Mouse (Mus musculus) kidney, embryonic 14.5 days (tissue): ENCODE measurements at regions not wholly inside any gene's neighbourhood (a gene's known extent, or its start where the extent isn't known, plus 50 kb on each side); places are given as distances from the start of the nearest gene placed in this dataset.

Experiments
- ATAC-seq: fragments of 200-750 bp; cut with Nextera tagmentation; 2 replicates; pipeline ENCODE4 v1.8.0; 2017; ENCODE audit warnings: moderate number of reproducible peaks, mild to moderate bottlenecking, moderate TSS enrichment, moderate library complexity; ENCODE audit not compliant: low FRiP score, low TSS enrichment
- H3K27ac ChIP-seq: fragments of 300-500 bp; sonication (generic); 2 replicates; pipeline ENCODE4 v1.5.1; 2014; ENCODE audit warnings: low read depth, mild to moderate bottlenecking, low read length, moderate library complexity, mixed read lengths
- H3K27me3 ChIP-seq: fragments of 300-500 bp; sonication (generic); 2 replicates; pipeline ENCODE4 v1.6.1; 2014; ENCODE audit warnings: mild to moderate bottlenecking, low read length; ENCODE audit not compliant: control insufficient read depth, insufficient read depth
- H3K36me3 ChIP-seq: fragments of 300-500 bp; sonication (generic); 2 replicates; pipeline ENCODE4 v1.6.1; 2014; ENCODE audit warnings: low read length, mixed read lengths; ENCODE audit not compliant: control insufficient read depth, insufficient read depth
- H3K4me1 ChIP-seq: fragments of 300-500 bp; sonication (generic); 2 replicates; pipeline ENCODE4 v1.6.1; 2014; ENCODE audit warnings: low read length, mixed read lengths; ENCODE audit not compliant: control insufficient read depth, insufficient read depth
- H3K4me2 ChIP-seq: fragments of 300-500 bp; sonication (generic); replicated peaks from 2 replicates; pipeline ENCODE4 v1.6.1; 2014; ENCODE audit warnings: low read depth, mild to moderate bottlenecking, low read length
- H3K4me3 ChIP-seq: fragments of 300-500 bp; sonication (generic); 2 replicates; pipeline ENCODE4 v1.5.1; 2014; ENCODE audit warnings: mild to moderate bottlenecking, low read length
- H3K9ac ChIP-seq: fragments of 300-500 bp; sonication (generic); 2 replicates; pipeline ENCODE4 v1.6.1; 2014; ENCODE audit warnings: low read depth, mild to moderate bottlenecking, low read length, moderate library complexity
- H3K9me3 ChIP-seq: fragments of 300-500 bp; sonication (generic); 2 replicates; pipeline ENCODE4 v1.6.1; 2016; ENCODE audit warnings: low read length; ENCODE audit not compliant: control insufficient read depth
- WGBS: fragments of 180-500 bp; shearing (Covaris S2); extraction: QIAGEN DNeasy Blood & Tissue Kit; methylation state at CpG from one replicate; pipeline ENCODE4 v1.1.7; 2014; 5-methylcytosine and 5-hydroxymethylcytosine counted together

DNA sequence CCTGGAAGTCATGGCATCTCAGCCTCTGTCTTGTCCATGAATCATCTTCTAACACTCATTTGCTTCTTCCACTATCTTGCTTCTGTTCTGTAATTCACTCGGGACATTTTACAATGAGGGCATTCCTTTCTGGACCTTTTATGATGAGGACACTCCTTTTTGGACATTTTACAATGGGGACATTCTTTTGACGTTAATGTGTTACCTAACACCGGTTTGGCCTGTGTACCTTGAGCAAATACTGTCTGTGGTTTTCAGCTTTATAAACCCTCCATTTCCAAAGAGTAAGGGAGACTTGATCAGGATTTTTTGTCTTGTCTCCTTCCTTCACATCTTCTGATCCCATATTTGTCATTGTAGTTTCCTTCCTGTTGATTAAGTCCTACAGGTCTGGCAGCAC lies 1262.3 kb upstream of the Cdh8 start:
- H3K27me3 ChIP-seq, result no peaks in the 10 kb centered on the region

More for the DNA sequence above, 1262.3 kb upstream of the Cdh8 start:
- Histone ChIP-seq H3K4me2 (no peak overlapping the region), H3K4me1 (no peaks in the 10 kb centered on the region), H3K27ac (no peak overlapping the region), H3K9me3 (no peaks in the 10 kb centered on the region), H3K9ac (no peak overlapping the region), H3K4me3 (no peak overlapping the region), H3K36me3 (no peaks in the 10 kb centered on the region)
- no peak for ATAC-seq
- 78% methylated on average over 3 of the region's 3 CpGs for WGBS
